Mouse (Mus musculus): ENCODE measurements at regions not wholly inside any gene's neighbourhood (a gene's known extent, or its start where the extent isn't known, plus 50 kb on each side); places are given as distances from the start of the nearest gene placed in this dataset.
A peak's percentile ranks its signal among the peaks of the same experiment; 100 is the strongest.

DNA sequence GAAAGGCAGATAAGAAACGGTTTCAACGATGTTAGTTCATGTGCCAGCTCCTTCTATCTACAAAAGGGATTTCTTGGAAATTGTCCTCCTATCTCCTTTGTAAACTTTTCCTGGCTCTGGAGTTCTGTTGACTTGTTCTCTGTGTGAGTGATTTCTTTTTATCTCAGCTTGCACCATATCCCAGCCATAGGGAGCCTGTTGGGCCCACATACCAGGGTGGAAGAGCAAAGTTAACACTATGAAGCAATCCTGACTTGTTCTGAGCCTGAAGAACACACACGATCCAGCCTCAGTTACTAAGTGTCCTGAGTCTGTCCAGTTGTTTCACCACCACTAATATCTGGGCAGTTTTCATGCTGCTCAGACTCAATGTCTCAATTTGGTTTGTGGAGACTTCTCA is 192.1 kb upstream of the Ptbp2 start:
- DNase-seq (ENCODE audit: low spot score in 2 of 2), result no peak

DNA sequence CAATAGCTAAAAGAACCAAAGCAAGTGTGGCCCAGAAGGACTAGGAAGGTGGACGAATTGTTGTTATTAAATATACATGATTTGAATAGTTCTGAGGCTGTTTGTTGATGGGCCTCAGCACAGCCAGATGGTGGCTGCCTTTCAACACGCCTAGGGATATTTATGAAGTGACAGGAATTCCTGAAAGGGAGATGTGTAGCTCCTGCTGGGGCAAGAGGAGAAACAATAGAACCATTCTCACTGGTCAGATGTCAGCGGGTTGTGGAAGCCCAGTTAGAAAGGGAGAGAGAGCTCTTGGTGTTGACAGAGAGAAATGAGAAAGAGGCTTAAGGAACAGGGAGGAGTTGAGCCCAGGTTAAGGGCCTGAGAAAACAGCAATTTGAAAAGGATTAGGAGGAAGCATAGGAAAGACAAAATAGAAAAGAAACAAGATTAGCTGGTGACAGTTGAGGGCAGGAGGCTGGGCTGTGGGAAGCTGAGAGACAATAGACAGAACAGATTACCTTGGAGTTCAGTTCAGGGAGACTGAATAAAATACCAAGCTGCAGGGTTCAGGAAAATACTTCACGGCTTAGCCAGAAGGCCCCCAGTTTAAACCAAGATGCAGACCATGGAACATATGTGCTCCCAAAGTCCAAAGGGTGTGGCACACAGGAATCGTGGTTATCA is 174.7 kb upstream of the Ptbp2 start:
- no peak for DNase-seq (ENCODE audit: low spot score in 2 of 2)

DNA sequence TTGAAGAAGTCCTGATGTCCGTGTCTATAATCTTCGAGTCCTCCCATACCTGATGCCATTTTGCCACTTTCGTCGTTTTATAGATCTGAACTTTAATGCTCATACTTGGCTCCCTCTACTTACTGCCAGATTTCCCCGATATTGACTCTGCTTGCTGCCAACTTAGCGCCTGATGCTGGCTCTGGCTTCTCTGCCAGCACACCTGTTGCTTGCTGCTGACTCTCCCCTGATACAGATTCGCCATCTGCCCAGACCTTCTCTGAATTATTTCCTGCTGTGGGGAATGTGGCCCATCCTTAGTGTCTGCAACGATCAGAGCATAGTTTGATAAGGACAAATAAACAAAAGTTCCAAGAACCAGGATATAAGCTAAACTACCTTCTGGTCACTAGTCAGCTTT is 173.3 kb upstream of the Ptbp2 start:
- DNase-seq (ENCODE audit: low spot score in 2 of 2), result peak in 1 of 2 experiments; percentile 60

DNA sequence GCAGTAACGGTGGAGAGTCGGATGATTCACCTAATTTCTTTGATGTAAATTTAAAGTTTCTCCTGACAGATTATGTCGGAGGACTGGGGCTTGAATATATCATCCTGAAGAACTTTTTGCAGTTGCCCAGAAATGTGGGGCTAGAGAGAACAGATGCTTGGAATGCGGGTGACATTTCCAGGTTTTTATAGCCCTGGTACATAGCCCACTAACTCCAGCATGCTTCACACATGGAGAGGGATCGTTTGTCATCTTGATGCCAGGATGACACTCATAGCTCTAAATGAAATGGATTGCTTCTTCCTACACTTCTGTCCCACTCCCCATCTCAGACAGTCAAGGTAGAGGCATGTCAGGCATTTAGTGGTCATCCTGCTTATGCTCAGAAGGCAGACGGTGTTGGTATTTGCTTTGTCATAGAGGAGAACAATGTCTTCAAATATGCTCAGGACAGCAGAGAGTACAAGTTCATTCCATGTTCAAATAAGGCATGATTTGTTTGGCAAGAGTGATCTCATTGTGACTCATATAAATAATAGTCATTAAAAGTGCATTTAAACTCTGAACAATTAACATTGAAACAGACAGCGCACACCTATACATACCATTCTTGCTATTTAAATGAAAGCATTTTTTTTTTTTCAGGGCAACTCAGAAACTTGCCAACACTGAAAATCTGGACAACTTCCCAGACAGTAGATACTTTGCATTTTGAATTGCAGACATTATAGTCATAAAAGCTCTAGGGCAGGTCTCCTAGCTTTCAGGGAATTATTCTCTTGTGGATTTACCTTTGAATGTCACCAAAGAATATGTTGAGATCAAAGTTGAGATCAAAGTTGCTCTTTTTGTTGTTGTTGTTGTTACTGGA is 171.7 kb upstream of the Ptbp2 start:
- no peak for DNase-seq (ENCODE audit: low spot score in 2 of 2)

DNA sequence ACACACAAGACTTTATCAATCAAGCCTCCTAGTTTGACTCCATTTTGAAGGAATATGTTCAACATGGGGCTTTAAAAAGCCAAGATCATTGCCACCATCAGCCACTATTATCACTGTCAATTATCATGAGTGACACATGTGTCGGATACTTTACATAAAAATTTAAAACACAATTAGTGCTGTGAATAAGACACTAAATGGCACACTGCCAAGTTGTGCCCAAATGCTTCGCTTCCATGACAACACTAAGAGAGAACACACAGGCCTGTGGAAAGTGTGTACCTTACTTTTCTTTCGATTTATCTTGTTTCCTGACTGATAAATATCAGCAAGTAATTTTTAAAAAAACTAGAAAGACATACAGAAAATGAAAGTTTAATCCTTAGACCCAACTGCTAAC is 166.5 kb upstream of the Ptbp2 start:
- no peak for DNase-seq (ENCODE audit: low spot score in 2 of 2)

DNA sequence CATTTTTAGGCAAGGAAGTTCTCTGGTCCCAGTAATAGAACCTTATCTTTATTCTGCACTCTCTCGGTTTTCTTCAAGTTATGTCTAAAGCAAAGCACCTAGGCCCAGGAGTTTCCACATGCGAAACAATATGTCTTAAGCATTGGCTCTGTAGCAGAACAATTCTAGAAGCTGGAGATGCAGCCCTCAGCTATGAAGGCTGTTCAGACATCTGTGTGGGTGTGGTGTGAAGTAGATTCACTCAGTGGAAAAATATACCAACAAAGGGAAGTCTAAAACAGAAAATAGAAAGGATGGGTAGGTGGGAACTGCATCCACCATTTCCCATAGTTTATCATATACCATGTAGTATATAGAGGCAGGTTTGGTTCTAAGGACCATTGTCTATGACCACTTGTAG is 165.8 kb upstream of the Ptbp2 start:
- DNase-seq (ENCODE audit: low spot score in 2 of 2), result no peak

DNA sequence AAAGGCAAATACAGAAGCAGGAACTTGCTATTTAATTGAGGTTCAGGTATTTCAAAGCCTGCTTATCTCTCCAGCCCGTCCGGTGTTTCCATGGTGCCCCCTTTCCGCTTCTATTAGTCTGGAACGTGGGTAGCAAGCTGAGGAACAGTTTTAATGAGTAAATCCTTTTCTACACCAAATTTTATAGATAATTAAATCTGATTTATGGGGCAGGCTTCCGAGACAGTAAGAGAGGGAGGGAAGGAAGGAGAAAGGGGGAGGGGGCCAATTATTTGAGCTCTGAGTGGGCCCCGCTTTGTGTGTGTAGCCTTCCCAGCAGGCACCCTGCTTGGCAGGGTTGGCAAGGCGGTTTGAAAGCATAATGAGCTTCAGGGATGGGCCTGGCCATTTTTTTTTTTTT is 165.4 kb upstream of the Ptbp2 start:
- DNase-seq (ENCODE audit: low spot score in 2 of 2), result peak in 1 of 2 experiments; percentile 36

DNA sequence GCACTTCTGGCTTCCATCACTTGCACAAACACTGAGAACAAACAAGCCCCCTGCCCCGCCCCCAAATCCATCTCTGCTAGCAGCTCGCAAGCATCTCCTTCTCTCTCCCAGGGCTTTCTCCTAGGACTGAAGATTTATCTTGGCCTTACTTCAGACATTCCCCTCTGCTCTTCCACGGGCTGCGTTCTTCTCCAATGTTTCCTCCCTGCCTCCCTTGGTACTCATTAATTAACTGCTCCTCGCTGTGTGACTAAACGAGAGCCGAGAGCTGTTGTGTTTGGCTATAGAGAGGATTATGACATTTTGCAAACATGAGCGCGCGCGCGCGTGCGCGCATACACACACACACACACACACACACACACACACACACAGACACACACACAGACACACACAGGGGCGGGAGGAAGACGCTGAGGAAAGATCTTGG is 164.8 kb upstream of the Ptbp2 start:
- peak; percentile 43 to 52 for DNase-seq (ENCODE audit: low spot score in 2 of 2)

DNA sequence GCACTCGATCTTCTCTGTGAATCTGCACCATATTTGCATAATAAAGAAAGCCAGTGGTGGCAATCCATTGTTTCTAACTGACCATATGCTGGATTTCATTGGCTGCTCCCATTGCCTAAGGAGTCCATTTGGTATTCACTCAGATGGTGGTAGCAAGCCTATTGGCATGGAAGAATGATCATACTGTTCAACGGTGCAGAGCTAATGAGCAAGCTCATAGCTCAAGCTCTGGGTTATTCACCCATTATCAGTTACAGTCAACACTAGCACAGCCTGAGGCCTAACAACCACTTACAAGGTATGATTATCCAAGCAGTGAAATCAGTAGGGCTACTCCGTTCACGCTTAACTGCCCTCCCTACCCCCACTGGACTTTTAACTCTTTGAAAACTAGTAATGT is 162.9 kb upstream of the Ptbp2 start:
- no peak for DNase-seq (ENCODE audit: low spot score in 2 of 2)

DNA sequence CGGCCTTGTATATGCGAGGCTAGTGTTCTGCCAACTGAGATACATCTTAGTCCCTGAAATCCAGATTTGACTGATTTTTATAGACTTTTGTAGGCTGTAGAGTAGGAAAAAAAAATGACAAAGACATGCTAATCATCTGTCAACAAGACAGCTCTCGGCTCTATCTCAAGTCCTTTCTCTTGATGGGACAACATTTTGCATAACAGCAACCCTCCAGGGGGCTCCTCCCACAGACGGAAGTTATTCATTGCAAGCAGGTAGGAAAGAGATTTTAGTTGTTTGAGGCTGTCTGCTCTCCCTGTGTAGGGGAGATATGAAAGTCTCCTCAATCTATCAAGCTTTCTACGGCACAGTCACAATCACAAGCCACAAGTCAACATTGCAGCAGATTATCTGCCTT is 159.8 kb upstream of the Ptbp2 start:
- DNase-seq (ENCODE audit: low spot score in 2 of 2), result no peak

DNA sequence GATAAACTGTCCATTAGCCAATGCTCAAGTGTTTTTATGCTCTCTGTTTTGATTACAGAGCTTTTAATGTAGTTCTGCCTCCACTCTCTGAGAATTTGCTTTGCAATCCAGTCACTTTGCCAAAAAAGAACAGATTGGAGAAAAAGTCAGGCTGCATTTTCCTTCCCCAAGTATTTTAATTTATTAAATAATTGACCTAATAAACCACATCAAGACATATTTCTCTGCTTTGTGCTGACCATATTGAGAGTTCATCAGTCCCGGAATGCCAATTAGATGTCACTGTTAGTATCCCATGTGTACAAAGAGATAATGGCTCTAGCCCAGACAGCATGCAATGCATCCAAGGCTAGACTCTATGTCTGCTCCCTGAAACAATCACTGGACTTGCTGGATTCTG is 154.8 kb upstream of the Ptbp2 start:
- DNase-seq (ENCODE audit: low spot score in 2 of 2), result no peak

DNA sequence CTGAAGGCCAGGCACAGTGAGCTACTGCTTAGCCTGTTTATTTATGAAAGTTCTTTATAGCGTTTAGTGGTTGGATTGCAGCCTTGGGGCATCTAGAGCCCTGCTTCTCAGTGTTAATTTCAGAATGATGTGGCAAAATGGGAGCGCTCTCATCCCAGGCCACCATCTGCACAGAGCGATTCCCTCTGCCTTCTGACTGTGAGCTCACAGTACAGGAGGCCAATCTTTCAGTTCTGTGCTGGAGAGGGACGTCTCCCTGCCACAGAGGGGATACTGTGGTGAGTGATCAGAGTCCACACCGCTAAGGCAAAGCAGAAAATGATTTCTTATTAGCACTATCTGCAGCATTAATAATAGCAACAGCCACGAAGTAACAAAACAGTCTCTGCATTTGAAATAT is 154.2 kb upstream of the Ptbp2 start:
- no peak for DNase-seq (ENCODE audit: low spot score in 2 of 2)

DNA sequence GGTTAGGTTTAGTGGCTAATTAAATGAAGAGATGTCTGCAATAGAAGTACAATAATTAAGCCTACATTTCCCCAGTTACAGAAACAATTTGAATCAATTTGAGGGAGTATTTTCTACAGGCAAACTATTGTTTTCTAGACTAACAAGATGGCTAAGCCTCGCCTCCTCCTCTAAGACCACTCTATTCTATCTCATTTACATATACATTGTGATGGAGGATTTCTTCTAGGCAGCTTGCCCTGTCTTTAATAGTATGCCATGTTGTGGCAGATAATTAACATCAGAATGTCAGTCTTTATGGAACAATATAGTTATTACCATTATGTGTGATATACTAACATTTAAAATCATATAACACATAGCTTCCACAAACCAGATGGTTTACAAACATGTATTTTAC is 152.3 kb upstream of the Ptbp2 start:
- no peak for DNase-seq (ENCODE audit: low spot score in 2 of 2)

DNA sequence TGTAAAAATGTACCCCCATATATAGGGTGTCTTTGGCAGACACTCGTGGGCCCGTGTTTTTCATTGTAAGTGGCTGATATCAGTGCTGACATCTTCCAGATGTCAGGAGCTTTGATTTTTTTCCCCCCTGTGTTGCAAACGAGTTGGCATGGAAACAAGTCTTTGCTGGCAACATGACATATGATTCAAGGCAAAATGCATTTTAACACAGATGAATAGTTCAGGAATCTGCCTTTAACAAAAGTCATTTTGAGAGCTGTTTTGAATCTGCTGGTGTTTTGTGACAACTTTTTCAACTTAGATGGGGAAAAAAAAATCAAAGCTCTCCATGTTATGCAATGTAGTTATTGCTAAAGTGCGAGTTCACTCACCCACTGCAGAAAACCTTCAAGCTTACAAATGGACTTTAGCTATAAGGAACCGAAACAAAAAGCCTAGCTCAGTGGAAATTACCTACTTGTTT is 148.8 kb upstream of the Ptbp2 start:
- no peak for DNase-seq (ENCODE audit: low spot score in 2 of 2)

DNA sequence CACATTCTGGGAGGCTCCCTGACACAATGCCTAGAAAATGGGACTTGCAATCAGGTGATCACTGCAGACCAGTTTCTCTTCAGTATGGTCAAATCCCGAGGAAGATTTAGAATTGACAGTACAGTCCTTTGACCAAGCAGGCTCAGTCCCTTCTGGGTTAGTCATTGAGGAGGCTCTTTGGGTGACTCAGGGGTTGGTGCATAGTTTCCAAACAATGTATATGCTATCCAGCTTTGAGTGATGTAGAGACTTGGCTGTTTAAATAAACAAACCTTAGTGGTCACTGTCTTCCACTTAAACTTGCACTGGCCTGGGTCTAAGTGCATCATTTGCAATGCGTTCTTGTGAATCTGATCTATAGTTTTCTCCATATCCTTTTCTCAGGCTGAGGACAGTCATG is 144.0 kb upstream of the Ptbp2 start:
- DNase-seq (ENCODE audit: low spot score in 2 of 2), result no peak

DNA sequence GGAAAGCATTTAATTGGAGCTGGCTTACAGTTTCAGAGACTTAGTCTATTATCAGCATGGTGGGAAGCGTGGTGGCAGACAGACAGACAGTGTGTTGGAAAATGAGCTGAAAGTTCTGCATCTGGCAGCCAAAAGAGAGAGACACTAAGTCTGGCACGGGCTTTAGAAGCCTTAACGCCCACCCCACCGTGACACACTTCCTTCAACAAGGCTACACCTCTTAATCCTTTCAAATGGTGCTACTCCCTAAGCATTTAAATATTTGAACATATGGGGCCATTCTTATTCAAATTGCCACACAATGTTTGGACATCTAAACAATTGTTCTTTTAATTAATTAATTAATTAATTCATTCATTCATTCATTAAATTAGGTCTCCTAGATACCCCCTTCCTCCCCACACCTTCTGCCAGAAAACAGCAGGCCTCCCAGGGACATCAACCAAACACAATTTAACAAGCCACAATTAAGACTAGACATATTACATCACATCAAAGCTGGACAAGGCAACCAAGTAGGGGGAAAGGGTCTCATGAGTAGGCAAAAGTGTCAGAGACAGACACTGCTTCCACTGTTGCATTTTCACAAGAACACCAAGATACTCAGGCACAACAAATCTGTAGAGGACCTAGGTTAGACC is 135.4 kb upstream of the Ptbp2 start:
- DNase-seq (ENCODE audit: low spot score in 2 of 2), result no peak

DNA sequence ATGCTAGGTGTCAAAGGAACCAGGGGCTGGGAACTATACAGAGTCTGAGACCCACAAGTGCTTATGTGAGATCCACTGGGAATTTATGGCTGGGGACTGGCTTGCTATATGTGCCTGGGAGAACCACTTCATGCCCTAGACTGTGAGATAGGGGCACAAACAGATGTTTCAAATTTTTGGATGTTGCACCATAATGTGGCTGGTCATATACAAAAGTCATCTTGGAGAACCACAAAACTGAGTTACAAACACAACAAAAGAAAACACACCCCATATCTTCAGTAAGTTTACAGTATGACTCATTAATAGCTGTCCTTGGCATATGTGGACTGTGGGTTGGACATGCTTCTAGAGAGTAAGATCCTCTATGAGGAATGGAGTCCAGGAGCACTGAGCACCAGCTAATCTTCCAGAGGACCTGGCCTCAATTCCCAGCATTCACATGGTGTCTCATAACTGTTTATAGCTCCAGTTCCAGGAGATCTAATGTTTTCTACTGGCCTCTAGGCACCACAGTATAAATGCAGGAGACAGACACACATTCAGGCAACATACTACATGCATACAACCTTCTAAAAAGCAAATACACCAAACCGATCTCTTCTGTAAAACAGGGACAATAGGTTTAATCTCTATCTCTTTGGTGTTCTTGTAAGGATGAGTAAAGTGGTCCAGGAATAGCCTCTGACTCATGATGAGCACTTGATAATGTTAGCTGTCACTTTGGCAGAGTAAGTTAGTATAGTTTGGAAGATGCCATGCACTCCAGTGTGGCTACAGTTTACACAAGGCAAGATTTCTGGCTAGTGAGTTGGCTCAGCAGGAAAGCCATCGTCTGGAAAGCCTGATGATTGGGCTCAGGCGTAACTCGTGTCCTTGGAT is 132.0 kb upstream of the Ptbp2 start:
- no peak for DNase-seq (ENCODE audit: low spot score in 2 of 2)

DNA sequence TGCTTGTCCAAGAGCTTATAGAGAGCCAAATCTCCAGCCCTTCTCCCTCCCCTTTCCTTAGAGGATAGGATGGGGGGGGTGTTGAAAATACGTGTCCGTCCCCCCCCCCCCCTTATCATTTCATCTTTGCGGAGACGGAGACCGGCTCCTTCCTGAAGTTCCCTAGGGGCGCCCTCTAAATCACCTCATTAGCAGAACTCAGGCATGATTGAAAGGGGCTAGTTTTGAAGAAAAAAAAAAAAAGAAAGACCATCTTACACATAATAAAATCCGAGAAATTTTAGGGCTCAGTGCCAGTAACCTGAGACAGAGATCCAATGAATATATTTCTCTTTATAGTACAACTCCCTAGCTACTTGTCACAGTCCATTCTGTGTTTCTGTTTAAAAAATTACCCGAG is 127.3 kb upstream of the Ptbp2 start:
- DNase-seq (ENCODE audit: low spot score in 2 of 2), result no peak

DNA sequence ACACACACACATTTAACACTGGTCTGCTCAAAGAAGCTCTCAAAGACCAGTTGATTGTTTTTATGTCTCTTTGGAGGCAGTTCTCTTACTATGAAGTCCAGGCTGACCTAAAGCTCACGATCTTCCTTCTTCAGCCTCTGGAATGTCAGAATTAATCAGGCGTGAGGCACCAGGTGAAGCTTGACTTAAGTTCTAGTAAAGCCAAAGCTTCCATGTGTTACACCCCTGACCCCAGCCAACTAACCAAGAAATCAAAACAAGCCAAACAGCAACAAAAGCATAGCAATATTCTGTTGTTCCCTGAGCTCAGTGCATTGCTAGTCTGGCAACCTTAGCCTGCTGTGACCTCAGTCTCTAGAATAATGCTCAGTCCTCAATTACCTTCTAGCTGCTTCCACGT is 120.0 kb upstream of the Ptbp2 start:
- no peak for DNase-seq (ENCODE audit: low spot score in 2 of 2)

DNA sequence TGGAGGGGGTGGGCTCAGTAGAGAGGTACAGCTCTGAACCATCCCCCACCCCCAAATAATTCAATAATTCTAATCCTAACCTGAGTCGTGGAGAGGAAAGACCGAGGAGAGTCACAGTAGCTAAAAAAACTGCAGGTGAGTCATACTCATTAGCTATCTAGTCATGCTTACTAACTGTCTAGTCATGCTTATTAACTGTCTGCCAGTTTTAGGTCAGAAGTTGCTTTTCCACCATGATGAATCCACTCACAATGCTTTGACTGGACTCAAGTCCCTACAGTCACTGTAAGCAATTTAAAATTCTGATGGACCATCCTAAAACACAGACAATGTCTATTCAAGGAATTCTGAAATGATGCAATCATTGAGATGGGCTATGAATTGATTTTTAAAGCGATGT is 110.9 kb upstream of the Ptbp2 start:
- DNase-seq (ENCODE audit: low spot score in 2 of 2), result no peak

DNA sequence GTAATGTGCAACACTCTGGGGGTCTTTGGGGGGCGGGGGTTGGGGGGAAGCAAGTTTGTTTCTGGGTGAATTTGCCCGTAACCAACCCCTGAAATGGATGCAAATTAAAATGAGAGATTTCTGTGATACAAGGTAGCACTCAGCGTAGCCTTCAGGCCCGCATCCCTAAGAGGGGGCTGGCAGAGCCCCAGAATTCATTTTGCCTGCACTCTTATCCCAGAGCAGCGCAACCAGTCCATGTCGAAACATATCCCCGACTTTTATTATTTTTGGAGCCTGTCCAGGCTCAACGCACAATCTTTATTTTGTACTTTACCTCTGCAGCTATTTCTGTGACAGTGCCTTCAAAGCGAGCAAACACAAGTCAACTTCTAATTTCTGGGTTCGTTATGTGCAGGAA is 109.8 kb upstream of the Ptbp2 start:
- DNase-seq (ENCODE audit: low spot score in 2 of 2), result no peak
